Mouse (Mus musculus) heart, postnatal 14 days (tissue): ENCODE measurements at regions not wholly inside any gene's neighbourhood (a gene's known extent, or its start where the extent isn't known, plus 50 kb on each side); places are given as distances from the start of the nearest gene placed in this dataset.
"Not testable (repeated sequence)": the region's sequence is repeated elsewhere in the genome, so short reads cannot be mapped to it uniquely, and the experiment has no call there.

ENCODE experiments used
- DNase-seq, 2 experiments: peaks; one replicate each; pipeline ENCODE4 v3.0.0; 2021 to 2022
- intact Hi-C: fragments of 180-260 bp; cut with DNase I; formaldehyde crosslinking; loops from one replicate; pipeline ENCODE4 v1.15.1; 2025

- intact Hi-C loops, DNase-seq: not testable (repeated sequence)
These were observed 1214.2 kb downstream of the Adam6a start for GRCm38 (mm10) chr12:114757948-114758347.

GRCm38 (mm10) chr12:114764211-114764610 lies 1220.5 kb downstream of the Adam6a start:
- intact Hi-C loops, DNase-seq: not testable (repeated sequence)

GRCm38 (mm10) chr12:114775414-114775813 lies 1231.7 kb downstream of the Adam6a start:
- intact Hi-C loops, DNase-seq: not testable (repeated sequence)

GRCm38 (mm10) chr12:114804422-114804821 lies 1243.1 kb upstream of the Zfp386 start:
- DNase-seq: no peak
- intact Hi-C loops: loop anchor here (10.0 kb wide), 1 partner anchor 110 kb away; no protein-coding TSS in a partner anchor

GRCm38 (mm10) chr12:114809186-114809585 lies 1238.3 kb upstream of the Zfp386 start:
- intact Hi-C loops: loop anchor here (5.0 to 10.0 kb wide), 2 partner anchors 103 to 114 kb away; no protein-coding TSS in a partner anchor
- DNase-seq: no peak

- DNase-seq, intact Hi-C loops: not testable (repeated sequence)
These were observed 1230.7 kb upstream of the Zfp386 start for GRCm38 (mm10) chr12:114816858-114817257.

- no peak for DNase-seq
- intact Hi-C loops: no loop called here
These were observed 1214.6 kb upstream of the Zfp386 start for GRCm38 (mm10) chr12:114832916-114833315.
